Mouse (Mus musculus) myocyte (in vitro differentiated cells): Measurements from ENCODE around the gene Mctp1. TPM values are rescaled to one million over a fixed set of nuclear protein-coding genes. Genes with fewer than 3 reads are reported as not detected.

ENCODE experiments used
- H3K27me3 ChIP-seq: one replicate; pipeline ENCODE4 v1.6.1; 2011; ENCODE audit not compliant: control insufficient read depth, insufficient read depth, insufficient read length
- H3K36me3 ChIP-seq: one replicate; pipeline ENCODE4 v1.6.1; 2011; ENCODE audit not compliant: control insufficient read depth, insufficient read depth
- H3K4me2 ChIP-seq: one replicate; pipeline ENCODE4 v1.6.1; 2011; ENCODE audit warnings: low read depth, control low read depth
- H3K4me3 ChIP-seq: one replicate; pipeline ENCODE4 v1.5.1; 2011; ENCODE audit warnings: mild to moderate bottlenecking, control low read depth, moderate library complexity
- H3K79me2 ChIP-seq: one replicate; pipeline ENCODE4 v1.6.1; 2011; ENCODE audit not compliant: control insufficient read depth, insufficient read depth
- H3ac ChIP-seq: one replicate; pipeline ENCODE4 v1.6.1; 2011; ENCODE audit not compliant: control insufficient read depth, insufficient read length
- CEBPB ChIP-seq: IDR thresholded peaks from 2 replicates; pipeline ENCODE4 v1.6.1; 2011; ENCODE audit warnings: mild to moderate bottlenecking, moderate library complexity; ENCODE audit not compliant: poor library complexity, insufficient read depth, severe bottlenecking
- E2F4 ChIP-seq: IDR thresholded peaks from one replicate; pipeline ENCODE4 v1.6.1; 2011; ENCODE audit warnings: mild to moderate bottlenecking, control low read depth, moderate library complexity; ENCODE audit not compliant: insufficient read depth
- MAX ChIP-seq: IDR thresholded peaks from one replicate; pipeline ENCODE4 v1.6.1; 2011; ENCODE audit warnings: low read depth, mild to moderate bottlenecking, control low read depth
- MYOD1 ChIP-seq, 3 experiments: IDR thresholded peaks; one replicate each; pipeline ENCODE4 v1.6.1; 2011; ENCODE audit warnings: control low read depth in 2 of 3, low read depth in 2 of 3, mild to moderate bottlenecking in 2 of 3, moderate library complexity in 1 of 3; ENCODE audit not compliant: insufficient read length in 2 of 3, control insufficient read depth in 1 of 3
- MYOG ChIP-seq, 3 experiments: IDR thresholded peaks; one replicate each; pipeline ENCODE4 v1.6.1; 2011; ENCODE audit warnings: control low read depth in 2 of 3, low read depth in 2 of 3, mild to moderate bottlenecking in 2 of 3; ENCODE audit not compliant: insufficient read length in 2 of 3, control insufficient read depth in 1 of 3, insufficient read depth in 1 of 3
- POLR2A ChIP-seq: IDR thresholded peaks from one replicate; pipeline ENCODE4 v1.6.1; 2011; ENCODE audit warnings: low read depth, mild to moderate bottlenecking, control low read depth, moderate library complexity; ENCODE audit not compliant: insufficient read length
- POLR2AphosphoS2 ChIP-seq: IDR thresholded peaks from one replicate; pipeline ENCODE4 v1.6.1; 2011; ENCODE audit warnings: low read depth, control low read depth; ENCODE audit not compliant: insufficient read length
- REST ChIP-seq: IDR thresholded peaks from one replicate; pipeline ENCODE4 v1.6.1; 2011; ENCODE audit warnings: mild to moderate bottlenecking, control low read depth, moderate library complexity; ENCODE audit not compliant: insufficient read depth, insufficient read length
- SRF ChIP-seq: IDR thresholded peaks from one replicate; pipeline ENCODE4 v1.6.1; 2011; ENCODE audit warnings: low read depth; ENCODE audit not compliant: control insufficient read depth, insufficient read length
- TCF12 ChIP-seq: IDR thresholded peaks from one replicate; pipeline ENCODE4 v1.6.1; 2011; ENCODE audit warnings: mild to moderate bottlenecking, control low read depth; ENCODE audit not compliant: poor library complexity, insufficient read depth, severe bottlenecking
- TCF3 ChIP-seq: IDR thresholded peaks from one replicate; pipeline ENCODE4 v1.6.1; 2011; ENCODE audit warnings: low read depth, control low read depth; ENCODE audit not compliant: insufficient read length
- USF1 ChIP-seq: IDR thresholded peaks from one replicate; pipeline ENCODE4 v1.6.1; 2011; ENCODE audit warnings: low read depth, mild to moderate bottlenecking, control low read depth, moderate library complexity
- polyA plus RNA-seq: library from polyadenylated mRNA; unstranded; fragments of >200 nt; fragmentation: generic; extraction: Trizol; gene quantifications from one replicate; pipeline ENCODE4 v1.2.1, GENCODE M21; 2012; ENCODE audit warnings: missing spikeins

Gene Mctp1
- polyA plus RNA-seq, 1 experiment: 0.67 TPM

DNA sequence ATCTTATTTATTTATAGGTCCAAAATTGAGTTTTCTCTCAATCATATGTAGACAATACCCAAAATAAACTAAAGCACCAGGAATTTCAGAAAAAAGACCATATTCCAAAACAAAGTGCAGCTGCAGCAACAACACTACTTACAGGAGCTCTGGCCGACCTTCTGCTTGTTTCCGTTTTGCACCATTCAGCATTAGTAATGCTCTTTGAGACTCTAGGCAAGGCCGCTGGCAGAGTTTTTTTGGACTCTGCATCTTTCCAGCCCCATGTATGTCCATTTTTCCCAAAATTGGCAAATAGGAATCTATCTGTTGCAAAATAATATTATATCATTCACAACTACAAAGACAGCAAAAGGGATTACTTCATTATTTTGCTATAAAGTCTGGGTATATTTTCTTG lies 665.4 kb downstream of the Mctp1 start:
- no peaks in the 10 kb centered on the region for H3K27me3 ChIP-seq
- H3K4me2 ChIP-seq: no peak overlapping the region
- no peaks in the 10 kb centered on the region for H3K79me2 ChIP-seq
- H3K36me3 ChIP-seq: peaks cover 11% of the 10 kb centered on the region
- TF ChIP-seq E2F4: no peak
- no peak for TF ChIP-seq REST
- no peak for TF ChIP-seq MYOG (IDR thresholded peaks at IDR 0.05; ENCODE audit: control insufficient read depth in 1 of 3, insufficient read depth in 1 of 3, insufficient read length in 2 of 3, low read depth in 2 of 3)
- no peak for TF ChIP-seq POLR2A
- no peak for TF ChIP-seq TCF3
- no peak for TF ChIP-seq MAX
- TF ChIP-seq MYOD1 (IDR thresholded peaks at IDR 0.05; ENCODE audit: control insufficient read depth in 1 of 3, insufficient read length in 2 of 3, low read depth in 2 of 3): no peak
- TF ChIP-seq TCF12: no peak
- no peak for TF ChIP-seq USF1
- no peak for TF ChIP-seq SRF
- TF ChIP-seq POLR2AphosphoS2: no peak
- no peak for TF ChIP-seq CEBPB
- no peak overlapping the region for H3ac ChIP-seq
- H3K4me3 ChIP-seq: no peak overlapping the region

DNA sequence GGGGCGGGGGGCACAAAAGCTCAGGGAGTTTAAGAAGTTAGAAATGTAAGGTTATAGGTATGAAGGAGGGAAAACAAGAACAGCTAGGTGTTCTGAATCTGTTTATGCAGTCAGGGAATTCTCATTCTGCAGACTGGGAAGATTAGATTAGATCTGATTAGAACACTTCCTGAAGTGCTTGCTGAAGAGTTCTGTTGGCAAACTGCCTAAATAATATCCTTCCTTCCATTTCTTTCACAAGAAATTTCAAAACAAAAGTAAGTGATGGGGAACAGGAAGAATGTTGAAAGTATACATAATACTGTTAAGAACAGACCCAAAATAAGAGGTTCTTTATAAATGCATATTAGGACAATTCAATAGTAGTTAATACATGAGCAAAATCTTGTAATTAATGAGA lies 678.9 kb downstream of the Mctp1 start:
- no peaks in the 10 kb centered on the region for H3K79me2 ChIP-seq
- H3K27me3 ChIP-seq: no peaks in the 10 kb centered on the region
- no peak overlapping the region for H3K4me2 ChIP-seq
- no peak for TF ChIP-seq TCF3
- TF ChIP-seq POLR2AphosphoS2: no peak
- no peak for TF ChIP-seq CEBPB
- no peak for TF ChIP-seq MAX
- no peak for TF ChIP-seq MYOD1 (IDR thresholded peaks at IDR 0.05; ENCODE audit: control insufficient read depth in 1 of 3, insufficient read length in 2 of 3, low read depth in 2 of 3)
- no peak for TF ChIP-seq POLR2A
- no peak for TF ChIP-seq TCF12
- no peak for TF ChIP-seq E2F4
- TF ChIP-seq MYOG (IDR thresholded peaks at IDR 0.05; ENCODE audit: control insufficient read depth in 1 of 3, insufficient read depth in 1 of 3, insufficient read length in 2 of 3, low read depth in 2 of 3): no peak
- TF ChIP-seq REST: no peak
- H3ac ChIP-seq: no peak overlapping the region
- H3K36me3 ChIP-seq: no peaks in the 10 kb centered on the region
- H3K4me3 ChIP-seq: no peak overlapping the region

DNA sequence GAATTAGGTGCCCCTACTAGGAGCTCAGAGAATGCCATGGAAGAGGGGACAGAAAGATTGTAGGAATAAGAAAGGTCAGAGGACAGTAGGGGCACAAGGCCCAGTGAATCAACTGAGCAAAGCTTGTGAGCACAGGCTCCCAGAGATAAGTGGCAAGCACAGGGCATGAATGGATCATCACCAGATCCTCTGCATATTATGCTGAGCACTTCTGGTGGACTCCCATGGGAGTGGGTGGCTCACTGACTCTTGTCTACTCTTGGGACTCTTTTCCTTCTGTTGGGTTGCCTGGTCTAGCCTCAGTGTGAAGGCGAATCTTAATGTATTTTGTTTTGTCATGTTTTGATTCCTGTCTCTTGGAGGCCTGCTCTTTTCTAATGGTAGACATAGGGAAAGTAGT lies 684.5 kb downstream of the Mctp1 start:
- no peaks in the 10 kb centered on the region for H3K36me3 ChIP-seq
- no peaks in the 10 kb centered on the region for H3K79me2 ChIP-seq
- TF ChIP-seq CEBPB (no peak), MYOG (IDR thresholded peaks at IDR 0.05; ENCODE audit: control insufficient read depth in 1 of 3, insufficient read depth in 1 of 3, insufficient read length in 2 of 3, low read depth in 2 of 3) (no peak), SRF (no peak), MYOD1 (IDR thresholded peaks at IDR 0.05; ENCODE audit: control insufficient read depth in 1 of 3, insufficient read length in 2 of 3, low read depth in 2 of 3) (no peak), USF1 (no peak), E2F4 (no peak), POLR2AphosphoS2 (no peak), TCF3 (no peak), POLR2A (no peak), TCF12 (no peak)
- H3K4me2 ChIP-seq: no peak overlapping the region
- no peak overlapping the region for H3K4me3 ChIP-seq
- H3ac ChIP-seq: no peak overlapping the region
- no peaks in the 10 kb centered on the region for H3K27me3 ChIP-seq

DNA sequence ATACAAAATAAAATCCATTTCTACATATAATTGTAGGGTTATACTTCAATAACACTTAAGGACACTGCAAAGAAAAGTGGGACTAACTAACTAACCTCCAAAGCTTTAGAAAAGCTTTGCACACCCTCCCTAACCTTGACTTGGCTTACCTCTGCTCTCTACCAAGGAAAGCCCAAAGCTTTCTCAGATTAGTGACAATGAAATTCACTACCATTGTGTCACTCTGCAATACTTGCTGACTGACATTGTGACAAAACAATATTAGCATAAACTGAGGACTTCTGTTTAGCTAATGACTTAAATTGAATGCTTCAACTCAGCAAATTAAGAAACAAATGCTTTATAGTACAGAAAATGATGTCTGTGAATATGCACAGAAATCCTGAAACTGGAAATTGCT lies 687.7 kb downstream of the Mctp1 start:
- no peaks in the 10 kb centered on the region for H3K36me3 ChIP-seq
- no peak for TF ChIP-seq E2F4
- TF ChIP-seq REST: no peak
- TF ChIP-seq USF1: no peak
- TF ChIP-seq CEBPB: no peak
- no peak for TF ChIP-seq SRF
- TF ChIP-seq POLR2AphosphoS2: no peak
- no peak for TF ChIP-seq TCF3
- no peak for TF ChIP-seq MYOD1 (IDR thresholded peaks at IDR 0.05; ENCODE audit: control insufficient read depth in 1 of 3, insufficient read length in 2 of 3, low read depth in 2 of 3)
- TF ChIP-seq TCF12: no peak
- no peak overlapping the region for H3K4me3 ChIP-seq
- no peak overlapping the region for H3ac ChIP-seq
- no peak overlapping the region for H3K4me2 ChIP-seq
- H3K79me2 ChIP-seq: no peaks in the 10 kb centered on the region
- no peaks in the 10 kb centered on the region for H3K27me3 ChIP-seq

Other genes starting within 250 kb of the Mctp1 start
- gene Fam81b, start 79.5 kb upstream of the Mctp1 start, polyA plus RNA-seq: not detected